Mouse (Mus musculus): ENCODE data around the gene Cdca7. TPM values are rescaled to one million over a fixed set of nuclear protein-coding genes. Genes with fewer than 3 reads are reported as not detected.

Cdca7 gene
- total and polyA plus RNA-seq, 3 experiments, result 90.9 to 167 (median 162) TPM

DNA sequence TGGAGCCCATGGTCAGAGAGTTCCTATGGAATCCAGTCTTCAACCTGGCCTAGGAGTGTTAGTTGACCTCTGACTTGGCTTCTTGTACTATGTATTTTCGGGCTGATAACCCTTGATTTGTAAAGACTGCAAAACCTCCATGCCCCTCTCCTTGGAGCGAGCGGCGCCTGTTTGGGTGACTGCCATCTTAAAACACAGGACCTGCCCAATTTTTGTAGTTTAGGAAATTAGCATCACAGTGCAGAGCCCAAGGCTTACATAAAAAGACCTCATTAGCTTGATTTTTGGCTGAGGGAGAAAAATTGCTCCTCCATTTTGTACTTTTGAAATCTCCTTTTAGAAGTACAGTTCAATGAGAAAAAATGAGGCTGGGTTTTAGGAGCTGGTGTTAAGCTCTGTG, 2.2 kb downstream of the Cdca7 start:
- Histone ChIP-seq H3K4me3 (ENCODE audit: low read depth, low read length) (peak overlapping the region; percentile 97), H3K27me3 (ENCODE audit: insufficient read depth, low read length) (no peaks in the 10 kb centered on the region), H3K4me1 (ENCODE audit: insufficient read depth, low read depth, low read length) (peaks cover 66% of the 10 kb centered on the region), H3K9me3 (replicated peaks) (no peaks in the 10 kb centered on the region), H3K36me3 (replicated peaks) (peaks cover 56% of the 10 kb centered on the region)
- DNase-seq (ENCODE audit: low spot score) (no peak), ATAC-seq (ENCODE audit: extremely low read depth, insufficient number of reproducible peaks, low FRiP score, poor library complexity, severe bottlenecking) (no peak)
- no peak for TF ChIP-seq TAL1 (conservative IDR thresholded peaks at IDR 0.05; ENCODE audit: low read depth, low read length)
- TF ChIP-seq CTCF (IDR thresholded peaks at IDR 0.05; ENCODE audit: low read depth, low read length), result no peak
- no peak for TF ChIP-seq POLR2AphosphoS5 (IDR thresholded peaks at IDR 0.05; ENCODE audit: insufficient replicate concordance, low read depth, low read length)
- no peak for TF ChIP-seq GATA1 (IDR thresholded peaks at IDR 0.05; ENCODE audit: borderline replicate concordance, low read length)
- TF ChIP-seq GATA2 (IDR thresholded peaks at IDR 0.05; ENCODE audit: borderline replicate concordance, low read depth, low read length), result no peak

DNA sequence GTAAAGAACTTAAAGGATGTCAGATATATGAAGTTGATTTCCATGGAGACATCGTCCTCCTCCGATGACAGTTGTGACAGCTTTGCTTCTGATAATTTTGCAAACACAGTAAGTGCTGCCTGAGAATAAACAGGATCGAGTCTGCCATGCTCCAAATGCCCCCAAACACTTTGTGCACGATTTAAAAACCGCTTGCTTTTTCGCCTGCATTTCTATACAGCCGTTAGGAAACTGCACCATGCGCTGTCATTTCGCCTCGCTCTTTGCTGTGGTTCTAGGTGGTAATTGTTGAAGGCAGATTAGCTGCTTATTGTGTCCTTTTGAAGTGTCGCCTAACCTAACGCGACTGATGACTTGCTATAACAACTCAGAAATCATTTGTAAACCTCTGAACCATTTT, 3.0 kb downstream of the Cdca7 start:
- peak overlapping the region; percentile 97; the same call in 1 of the 2 replicates for H3K4me3 ChIP-seq (ENCODE audit: low read depth, low read length)
- peaks cover 64% of the 10 kb centered on the region for H3K4me1 ChIP-seq (ENCODE audit: insufficient read depth, low read depth, low read length)
- ATAC-seq (ENCODE audit: extremely low read depth, insufficient number of reproducible peaks, low FRiP score, poor library complexity, severe bottlenecking) (no peak), DNase-seq (ENCODE audit: low spot score) (no peak)
- H3K36me3 ChIP-seq (replicated peaks), result peaks cover 64% of the 10 kb centered on the region
- TF ChIP-seq TAL1 (conservative IDR thresholded peaks at IDR 0.05; ENCODE audit: low read depth, low read length) (no peak), GATA1 (IDR thresholded peaks at IDR 0.05; ENCODE audit: borderline replicate concordance, low read length) (no peak), GATA2 (IDR thresholded peaks at IDR 0.05; ENCODE audit: borderline replicate concordance, low read depth, low read length) (no peak), POLR2AphosphoS5 (IDR thresholded peaks at IDR 0.05; ENCODE audit: insufficient replicate concordance, low read depth, low read length) (no peak), CTCF (IDR thresholded peaks at IDR 0.05; ENCODE audit: low read depth, low read length) (no peak)
- H3K27me3 ChIP-seq (ENCODE audit: insufficient read depth, low read length), result no peaks in the 10 kb centered on the region
- H3K9me3 ChIP-seq (replicated peaks), result no peaks in the 10 kb centered on the region

DNA sequence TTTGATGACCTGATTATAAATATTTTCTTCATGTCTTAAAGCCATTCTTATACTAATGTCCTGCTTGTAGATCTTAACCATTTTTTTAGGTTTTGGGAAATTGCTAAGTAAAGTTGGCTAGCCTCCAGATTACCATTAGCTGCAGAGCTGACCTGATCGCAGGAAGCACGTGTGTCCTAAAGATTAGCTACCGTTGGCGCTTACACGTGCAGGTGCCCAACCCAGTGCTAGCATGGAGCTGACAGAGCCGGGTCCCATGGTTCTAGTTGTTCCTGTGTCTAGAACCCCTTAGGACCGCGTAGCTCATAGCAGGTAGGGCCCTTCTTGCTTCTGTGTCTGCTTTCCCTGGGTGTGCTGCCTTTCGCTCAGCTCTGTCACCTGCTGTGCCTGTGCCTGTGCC, 3.9 kb downstream of the Cdca7 start:
- Histone ChIP-seq H3K4me3 (ENCODE audit: low read depth, low read length) (peak overlapping the region; percentile 60; the same call in 1 of the 2 replicates), H3K4me1 (ENCODE audit: insufficient read depth, low read depth, low read length) (peaks cover 61% of the 10 kb centered on the region), H3K27me3 (ENCODE audit: insufficient read depth, low read length) (no peaks in the 10 kb centered on the region), H3K36me3 (replicated peaks) (peaks cover 72% of the 10 kb centered on the region), H3K9me3 (replicated peaks) (no peaks in the 10 kb centered on the region)
- no peak for DNase-seq (ENCODE audit: low spot score)
- no peak for ATAC-seq (ENCODE audit: extremely low read depth, insufficient number of reproducible peaks, low FRiP score, poor library complexity, severe bottlenecking)
- no peak for TF ChIP-seq TAL1 (conservative IDR thresholded peaks at IDR 0.05; ENCODE audit: low read depth, low read length)
- TF ChIP-seq CTCF (IDR thresholded peaks at IDR 0.05; ENCODE audit: low read depth, low read length), result no peak
- no peak for TF ChIP-seq GATA1 (IDR thresholded peaks at IDR 0.05; ENCODE audit: borderline replicate concordance, low read length)
- no peak for TF ChIP-seq GATA2 (IDR thresholded peaks at IDR 0.05; ENCODE audit: borderline replicate concordance, low read depth, low read length)
- TF ChIP-seq POLR2AphosphoS5 (IDR thresholded peaks at IDR 0.05; ENCODE audit: insufficient replicate concordance, low read depth, low read length), result no peak

DNA sequence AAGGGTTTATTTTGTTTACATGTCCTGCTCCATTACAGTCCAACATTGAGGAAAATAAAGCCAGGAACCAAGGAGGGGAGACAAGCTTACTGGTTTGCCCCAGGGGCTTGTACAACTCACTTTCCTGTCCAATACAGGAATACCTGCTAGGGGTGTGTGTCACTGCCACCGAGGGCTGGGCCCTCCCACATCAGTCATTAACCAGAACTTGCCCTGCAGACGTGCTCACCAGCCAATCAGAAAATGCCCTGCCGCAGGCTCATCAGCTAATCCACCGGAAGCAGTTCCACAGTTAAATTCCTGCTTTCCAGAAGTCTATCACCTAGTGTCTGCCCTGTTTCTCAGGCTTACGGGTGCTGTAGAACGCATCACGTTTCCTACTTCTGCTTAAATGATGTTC, 15.7 kb downstream of the Cdca7 start:
- TF ChIP-seq GATA1 (IDR thresholded peaks at IDR 0.05; ENCODE audit: borderline replicate concordance, low read length), result no peak
- no peak for TF ChIP-seq POLR2AphosphoS5 (IDR thresholded peaks at IDR 0.05; ENCODE audit: insufficient replicate concordance, low read depth, low read length)
- Histone ChIP-seq H3K4me1 (ENCODE audit: insufficient read depth, low read depth, low read length) (no peaks in the 10 kb centered on the region), H3K27me3 (ENCODE audit: insufficient read depth, low read length) (peaks cover 22% of the 10 kb centered on the region), H3K9me3 (replicated peaks) (no peaks in the 10 kb centered on the region), H3K36me3 (replicated peaks) (peaks cover 11% of the 10 kb centered on the region), H3K4me3 (ENCODE audit: low read depth, low read length) (no peak overlapping the region)
- DNase-seq (ENCODE audit: low spot score) (no peak), ATAC-seq (ENCODE audit: extremely low read depth, insufficient number of reproducible peaks, low FRiP score, poor library complexity, severe bottlenecking) (no peak)

DNA sequence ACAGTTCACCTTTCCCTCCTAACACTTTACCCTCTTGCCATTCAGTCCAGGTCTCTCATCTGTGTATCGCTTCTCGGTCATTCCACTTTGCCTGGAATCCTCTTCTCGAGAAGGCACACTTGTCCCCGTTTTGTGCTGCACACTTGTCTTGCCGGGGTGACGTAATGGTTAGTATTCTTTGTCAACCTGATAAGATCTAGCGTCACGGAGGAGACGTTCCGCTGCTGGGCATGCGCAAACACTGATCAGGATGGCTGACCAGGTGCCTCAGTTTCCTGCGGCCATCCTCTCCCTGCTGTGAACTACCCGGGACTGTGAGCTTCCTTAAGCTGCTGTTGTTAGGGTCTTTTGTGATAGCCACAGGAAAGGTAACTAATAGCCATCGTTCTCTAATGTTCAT, 17.1 kb downstream of the Cdca7 start:
- Histone ChIP-seq H3K27me3 (ENCODE audit: insufficient read depth, low read length) (peaks cover 27% of the 10 kb centered on the region), H3K4me1 (ENCODE audit: insufficient read depth, low read depth, low read length) (no peaks in the 10 kb centered on the region), H3K36me3 (replicated peaks) (no peaks in the 10 kb centered on the region), H3K9me3 (replicated peaks) (no peaks in the 10 kb centered on the region), H3K4me3 (ENCODE audit: low read depth, low read length) (no peak overlapping the region)
- no peak for ATAC-seq (ENCODE audit: extremely low read depth, insufficient number of reproducible peaks, low FRiP score, poor library complexity, severe bottlenecking)
- no peak for TF ChIP-seq TAL1 (conservative IDR thresholded peaks at IDR 0.05; ENCODE audit: low read depth, low read length)
- TF ChIP-seq POLR2AphosphoS5 (IDR thresholded peaks at IDR 0.05; ENCODE audit: insufficient replicate concordance, low read depth, low read length), result no peak
- TF ChIP-seq CTCF (IDR thresholded peaks at IDR 0.05; ENCODE audit: low read depth, low read length), result no peak
- no peak for DNase-seq (ENCODE audit: low spot score)

DNA sequence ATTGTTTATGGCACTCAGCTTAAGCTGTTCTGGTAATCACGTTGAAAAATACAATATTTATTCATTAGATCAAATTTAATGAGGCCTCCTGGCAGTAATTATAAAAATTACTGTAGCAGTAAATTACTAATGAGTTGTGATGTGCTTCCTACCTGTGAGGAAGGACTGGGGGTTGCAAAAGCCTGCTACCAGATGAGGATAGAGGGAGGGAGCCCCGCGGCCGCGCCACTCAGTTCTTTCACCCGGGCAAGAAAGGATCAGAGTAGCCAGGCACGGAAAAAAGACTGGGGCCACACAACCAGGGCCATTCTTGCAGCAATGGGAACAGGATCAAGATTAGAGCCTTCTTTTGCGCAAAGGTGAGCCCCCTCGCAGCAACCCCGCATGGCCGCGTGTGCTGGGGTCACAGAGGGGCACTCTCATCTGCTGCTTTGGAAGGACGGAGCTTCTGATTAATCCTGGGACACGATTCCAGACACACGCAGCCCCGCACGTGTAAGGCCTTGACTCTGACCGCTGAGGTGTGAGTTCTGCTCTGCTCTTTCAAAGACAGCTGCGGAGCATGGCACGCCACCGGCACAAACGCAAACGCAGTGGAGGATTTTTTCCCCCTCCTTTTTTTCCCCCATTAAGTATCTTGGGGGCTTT, 23.2 kb downstream of the Cdca7 start:
- peaks cover 42% of the 10 kb centered on the region for H3K27me3 ChIP-seq (ENCODE audit: insufficient read depth, low read length)
- no peak for DNase-seq (ENCODE audit: low spot score)
- H3K4me3 ChIP-seq (ENCODE audit: low read depth, low read length), result no peak overlapping the region
- TF ChIP-seq TAL1 (conservative IDR thresholded peaks at IDR 0.05; ENCODE audit: low read depth, low read length), result no peak
- TF ChIP-seq CTCF (IDR thresholded peaks at IDR 0.05; ENCODE audit: low read depth, low read length), result no peak
- TF ChIP-seq GATA2 (IDR thresholded peaks at IDR 0.05; ENCODE audit: borderline replicate concordance, low read depth, low read length), result no peak
- TF ChIP-seq GATA1 (IDR thresholded peaks at IDR 0.05; ENCODE audit: borderline replicate concordance, low read length), result no peak
- TF ChIP-seq POLR2AphosphoS5 (IDR thresholded peaks at IDR 0.05; ENCODE audit: insufficient replicate concordance, low read depth, low read length), result no peak
- no peaks in the 10 kb centered on the region for H3K36me3 ChIP-seq (replicated peaks)
- no peaks in the 10 kb centered on the region for H3K9me3 ChIP-seq (replicated peaks)
- no peak for ATAC-seq (ENCODE audit: extremely low read depth, insufficient number of reproducible peaks, low FRiP score, poor library complexity, severe bottlenecking)
- no peaks in the 10 kb centered on the region for H3K4me1 ChIP-seq (ENCODE audit: insufficient read depth, low read depth, low read length)

Measured in G1E (cell line).